Mouse (Mus musculus) thymus, postnatal 10 days (tissue): Measurements from ENCODE around the gene Pes1.
"Not testable (repeated sequence)": the region's sequence is repeated elsewhere in the genome, so short reads cannot be mapped to it uniquely, and the experiment has no call there.

Experiments used
- DNase-seq, 2 experiments: peaks; one replicate each; pipeline ENCODE4 v3.0.0; 2021; ENCODE audit warnings: low spot score in 2 of 2

Pes1 gene

DNA sequence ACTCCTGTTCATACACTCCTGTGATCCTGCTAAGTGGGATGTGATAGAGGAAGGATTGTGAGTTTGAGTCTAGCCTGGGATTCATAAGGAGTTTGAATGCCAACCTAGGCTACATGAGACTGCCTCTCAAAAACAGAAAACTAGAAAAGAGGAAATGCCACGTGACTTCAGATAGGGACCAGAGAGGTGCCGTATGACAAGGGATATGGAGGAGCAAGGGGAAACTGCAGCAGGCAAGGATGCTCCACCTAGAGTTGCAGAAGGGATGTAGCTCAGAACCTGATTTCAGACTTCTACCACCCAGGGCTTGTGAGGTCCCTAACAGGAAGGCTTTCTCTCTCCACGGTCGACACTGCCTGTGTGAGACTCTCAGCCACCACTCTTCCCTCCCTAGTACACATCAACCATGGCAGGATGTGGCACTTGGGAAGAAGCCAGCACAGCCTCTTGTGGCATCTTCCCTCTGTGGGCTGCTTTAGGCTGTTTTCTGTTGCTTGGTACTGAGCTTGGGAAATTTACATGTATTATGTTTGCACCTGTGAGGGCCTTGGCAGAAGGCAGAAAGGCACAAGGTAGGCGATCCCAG, 41.5 kb downstream of the Pes1 start:
- no peak for DNase-seq

DNA sequence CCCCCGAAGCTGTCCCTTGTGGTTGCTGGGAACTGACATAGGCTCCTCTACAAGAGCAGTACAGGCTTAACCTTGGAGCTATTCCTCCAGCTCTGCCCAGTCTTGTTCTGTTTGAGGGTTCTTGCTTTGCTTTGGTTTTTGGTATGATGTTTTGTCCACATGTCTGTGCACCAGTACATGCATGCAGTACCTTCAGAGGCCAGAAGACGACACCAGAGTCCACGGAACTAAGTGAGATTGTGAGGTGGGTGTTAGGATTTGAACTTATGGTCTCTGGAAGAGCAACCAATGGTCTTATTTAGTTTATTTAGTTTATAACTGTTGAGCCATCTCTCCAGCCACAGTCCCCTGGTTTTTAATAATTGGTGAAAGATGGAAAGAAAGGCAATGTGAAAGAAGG, 42.7 kb downstream of the Pes1 start:
- no peak for DNase-seq

DNA sequence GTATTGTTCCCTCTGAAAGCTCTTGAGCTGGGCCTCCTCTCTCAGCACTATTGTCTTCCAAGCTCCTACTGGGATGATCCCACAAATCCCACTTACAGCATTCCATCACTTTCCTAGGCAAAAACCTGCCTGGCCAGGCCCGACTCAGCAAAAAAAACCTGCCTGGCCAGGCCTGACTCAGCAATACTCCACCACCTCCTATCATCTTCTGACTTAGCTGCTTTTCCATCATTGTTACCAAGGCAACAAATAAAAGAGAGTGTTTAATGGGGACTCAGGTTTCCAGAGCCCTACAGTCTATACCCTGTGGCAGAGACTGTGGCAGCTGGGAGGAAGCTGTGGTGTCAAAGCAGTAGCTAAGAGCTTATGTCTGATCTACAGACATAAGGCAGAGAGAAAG, 48.8 kb downstream of the Pes1 start:
- no peak for DNase-seq

DNA sequence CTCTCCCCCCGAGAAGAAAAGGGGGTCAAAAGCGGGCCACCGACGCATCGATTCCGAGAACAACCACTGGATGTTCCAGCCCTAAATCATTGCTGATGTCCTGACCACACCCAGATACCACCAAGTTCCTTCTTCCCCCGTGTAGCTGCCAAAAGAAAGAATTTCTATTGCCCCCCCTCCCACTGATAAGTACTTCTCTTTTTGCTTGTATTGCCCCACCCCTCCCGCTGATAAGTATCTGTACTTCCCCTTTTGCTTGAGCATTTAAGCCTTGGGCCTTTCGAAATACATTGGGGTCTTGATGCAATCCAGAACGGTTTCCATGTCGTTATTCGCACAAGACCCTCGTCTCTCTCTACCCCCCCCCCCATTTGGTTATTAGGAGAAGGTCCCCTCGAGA, 52.0 kb downstream of the Pes1 start:
- DNase-seq: not testable (repeated sequence)

DNA sequence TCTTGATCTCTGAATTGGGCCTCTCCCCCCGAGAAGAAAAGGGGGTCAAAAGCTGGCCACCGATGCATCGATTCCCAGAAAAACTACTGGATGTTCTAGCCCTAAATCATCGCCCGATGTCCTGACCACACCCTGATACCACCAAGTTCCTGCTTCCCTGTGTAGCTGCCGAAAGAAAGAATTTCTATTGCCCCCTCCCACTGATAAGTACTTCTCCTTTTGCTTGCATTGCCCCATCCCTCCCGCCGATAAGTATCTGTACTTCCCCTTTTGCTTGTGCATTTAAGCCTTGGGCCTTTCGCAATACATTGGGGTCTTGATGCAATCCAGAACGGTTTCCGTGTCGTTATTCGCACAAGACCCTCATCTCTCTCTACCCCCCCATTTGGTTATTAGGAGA, 58.3 kb downstream of the Pes1 start:
- not testable (repeated sequence) for DNase-seq

DNA sequence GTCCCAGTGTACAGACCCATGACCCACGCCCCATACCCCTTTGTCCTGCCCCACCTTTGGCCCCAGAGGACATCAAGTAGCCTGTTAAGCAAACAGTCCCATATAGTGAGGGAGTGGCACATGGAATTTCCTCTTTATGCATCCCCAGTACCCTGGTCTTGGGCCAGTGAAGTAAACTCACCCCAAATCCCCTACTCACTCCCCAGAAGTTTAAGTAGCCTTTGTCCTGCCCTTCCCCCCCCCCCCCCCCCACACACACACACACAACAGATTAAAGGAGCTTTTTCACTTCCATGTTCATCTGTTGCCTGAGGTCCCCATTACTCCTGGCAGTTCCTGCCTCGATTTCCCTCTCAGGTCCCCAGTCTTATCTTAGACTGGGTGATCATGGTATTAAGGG, 59.5 kb downstream of the Pes1 start:
- DNase-seq: no peak

DNA sequence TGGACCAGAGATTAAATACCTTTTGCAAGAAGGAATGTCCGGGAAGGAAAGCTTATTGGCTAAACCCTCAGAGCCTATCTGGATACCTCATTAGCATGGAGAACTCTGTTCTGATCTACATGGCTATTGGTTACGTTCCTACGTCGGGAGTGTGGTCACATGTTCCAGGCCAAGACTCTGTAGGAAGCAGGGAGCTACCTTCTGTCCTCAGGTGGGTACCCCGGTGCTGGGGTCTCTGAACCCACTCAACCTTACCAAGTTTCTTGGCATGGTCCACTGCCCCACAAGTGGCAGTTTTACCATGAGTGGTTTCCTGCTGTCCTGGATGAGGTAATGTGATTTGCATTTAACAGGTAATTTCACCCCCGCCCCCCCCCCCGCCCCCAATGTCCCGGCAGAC, 63.3 kb downstream of the Pes1 start:
- no peak for DNase-seq

DNA sequence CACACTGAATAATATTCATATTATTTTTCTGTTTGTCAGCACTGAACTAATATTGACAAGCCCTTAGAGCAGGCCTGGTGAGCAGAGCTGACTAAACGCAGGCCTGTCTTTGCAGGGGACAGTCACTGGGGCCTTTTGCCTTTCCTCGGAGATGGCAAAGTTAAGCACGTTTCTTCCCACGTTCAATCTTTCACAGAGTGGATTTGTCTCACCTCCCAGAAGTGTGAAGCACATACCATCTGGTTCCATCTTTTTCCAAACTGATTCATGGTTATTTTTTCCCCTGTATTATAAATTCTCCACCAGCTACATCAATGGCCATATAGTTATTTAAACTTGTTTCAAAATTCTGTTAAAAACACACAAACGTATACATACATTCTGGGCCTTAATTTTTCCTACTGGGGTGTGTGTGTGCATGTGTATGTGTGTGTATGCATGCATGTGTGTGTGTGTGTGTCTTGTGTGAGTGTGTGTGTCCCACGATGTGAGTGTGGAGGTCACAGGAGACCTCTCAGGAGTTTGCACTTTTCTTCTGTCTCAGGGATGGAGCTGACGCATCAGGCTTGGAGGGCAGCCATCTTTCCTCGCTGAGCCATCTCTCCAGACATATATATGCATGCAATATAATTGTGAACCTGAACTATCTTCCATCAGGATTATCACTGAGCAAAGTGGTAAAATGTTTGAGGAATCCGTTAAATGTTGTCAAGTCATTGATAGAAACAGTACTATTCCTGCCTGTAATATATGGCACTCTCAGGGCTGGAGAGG, 64.0 kb downstream of the Pes1 start:
- DNase-seq: no peak

DNA sequence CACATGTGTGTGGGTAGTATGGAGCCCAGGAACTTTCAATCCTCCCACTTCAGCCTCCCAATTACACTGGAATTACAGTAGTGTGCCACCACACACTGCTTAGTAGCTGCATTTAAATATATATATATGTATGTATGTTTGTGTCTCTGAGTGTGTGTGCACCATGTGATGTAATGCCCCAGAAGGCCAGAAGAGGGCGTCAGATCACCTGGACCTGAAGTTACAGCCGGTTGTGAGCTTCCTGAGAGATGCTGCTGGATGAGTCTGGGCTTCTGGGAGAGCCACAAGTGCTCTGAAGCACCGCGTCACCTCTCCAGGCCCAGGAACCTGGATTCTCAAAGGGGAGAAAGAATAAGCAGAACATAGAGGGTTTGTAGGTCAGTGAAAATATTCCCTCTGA, 65.6 kb downstream of the Pes1 start:
- DNase-seq: no peak
